Mouse (Mus musculus) forebrain, embryonic 11.5 days (tissue): ENCODE measurements around the gene Uqcc1. TPM values are rescaled to one million over a fixed set of nuclear protein-coding genes. Genes with fewer than 3 reads are reported as not detected.
A peak's percentile ranks its signal among the peaks of the same experiment; 100 is the strongest.

ENCODE experiments used
- ATAC-seq: fragments of 200-750 bp; cut with Nextera tagmentation; replicated peaks from 2 replicates; pipeline ENCODE4 v1.8.0; 2017; ENCODE audit warnings: moderate TSS enrichment; ENCODE audit not compliant: low FRiP score
- DNase-seq: peaks from one replicate; pipeline ENCODE4 v3.0.0-alpha.2; 2017; ENCODE audit warnings: low spot score
- H3K27ac ChIP-seq: fragments of 300-500 bp; sonication (generic); 2 replicates; pipeline ENCODE4 v1.5.1; 2014; ENCODE audit warnings: low read depth, low read length
- H3K27me3 ChIP-seq: fragments of 300-500 bp; sonication (generic); 2 replicates; pipeline ENCODE4 v1.6.1; 2014; ENCODE audit warnings: mild to moderate bottlenecking, low read length, mixed read lengths; ENCODE audit not compliant: control insufficient read depth, insufficient read depth
- H3K36me3 ChIP-seq: fragments of 300-500 bp; sonication (generic); 2 replicates; pipeline ENCODE4 v1.6.1; 2014; ENCODE audit warnings: mild to moderate bottlenecking, low read length, moderate library complexity, mixed read lengths; ENCODE audit not compliant: control insufficient read depth, insufficient read depth
- H3K4me1 ChIP-seq: fragments of 300-500 bp; sonication (generic); replicated peaks from 2 replicates; pipeline ENCODE4 v1.6.1; 2014; ENCODE audit warnings: low read length, mixed read lengths; ENCODE audit not compliant: control insufficient read depth, insufficient read depth
- H3K4me2 ChIP-seq: fragments of 300-500 bp; sonication (generic); 2 replicates; pipeline ENCODE4 v1.6.1; 2014; ENCODE audit warnings: low read depth, mild to moderate bottlenecking, low read length, moderate library complexity, mixed read lengths; ENCODE audit not compliant: severe bottlenecking
- H3K4me3 ChIP-seq: fragments of 300-500 bp; sonication (generic); 2 replicates; pipeline ENCODE4 v1.5.1; 2014; ENCODE audit warnings: low read depth, low read length
- H3K9ac ChIP-seq: fragments of 300-500 bp; sonication (generic); 2 replicates; pipeline ENCODE4 v1.6.1; 2014; ENCODE audit warnings: low read length
- H3K9me3 ChIP-seq: fragments of 300-500 bp; sonication (generic); 2 replicates; pipeline ENCODE4 v1.6.1; 2016; ENCODE audit warnings: low read length, mixed read lengths; ENCODE audit not compliant: control insufficient read depth
- WGBS: fragments of 180-500 bp; shearing (Covaris S2); extraction: QIAGEN DNeasy Blood & Tissue Kit; methylation state at CpG from one replicate; pipeline ENCODE4 v1.1.7; 2014; 5-methylcytosine and 5-hydroxymethylcytosine counted together
- polyA plus RNA-seq: library from polyadenylated mRNA; unstranded; fragments of >200 nt; fragmentation: Nextera tagmentation; extraction: Ambion mirVana; gene quantifications from 2 replicates; pipeline ENCODE4 v1.2.1, GENCODE M21; 2014

Gene Uqcc1
- polyA plus RNA-seq, 1 experiment from 2014 or later = 78.0 TPM

- no peaks in the 10 kb centered on the region for H3K27me3 ChIP-seq
Measured at GRCm38 (mm10) chr2:155861581-155861980, 68.5 kb downstream of the Uqcc1 start.

GRCm38 (mm10) chr2:155860102-155860501, 70.0 kb downstream of the Uqcc1 start:
- Histone ChIP-seq H3K36me3 (no peaks in the 10 kb centered on the region), H3K27ac (no peak overlapping the region), H3K4me3 (no peak overlapping the region), H3K9me3 (no peaks in the 10 kb centered on the region), H3K27me3 (no peaks in the 10 kb centered on the region), H3K4me2 (no peak overlapping the region), H3K4me1 (0 out of 2 replicates have a peak, but pooled peaks cover 2% of the 10 kb centered on the region), H3K9ac (no peak overlapping the region)
- DNase-seq (no peak), ATAC-seq (no peak)
- 87% methylated on average over 7 of the region's 7 CpGs for WGBS

More at GRCm38 (mm10) chr2:155861581-155861980, 68.5 kb downstream of the Uqcc1 start:
- no peak overlapping the region for H3K4me2 ChIP-seq
- 89% methylated on average over 6 of the region's 6 CpGs for WGBS
- DNase-seq (no peak), ATAC-seq (no peak)
- H3K9ac ChIP-seq = no peak overlapping the region
- H3K9me3 ChIP-seq = no peaks in the 10 kb centered on the region
- H3K4me1 ChIP-seq = 0 out of 2 replicates have a peak, but pooled peaks cover 2% of the 10 kb centered on the region
- no peaks in the 10 kb centered on the region for H3K36me3 ChIP-seq
- H3K27ac ChIP-seq = no peak overlapping the region
- H3K4me3 ChIP-seq = no peak overlapping the region

- H3K27me3 ChIP-seq = no peaks in the 10 kb centered on the region
Measured at GRCm38 (mm10) chr2:155852536-155852935, 77.6 kb downstream of the Uqcc1 start.

GRCm38 (mm10) chr2:155850120-155850519, 80.0 kb downstream of the Uqcc1 start:
- Histone ChIP-seq H3K9me3 (no peaks in the 10 kb centered on the region), H3K4me1 (no peaks in the 10 kb centered on the region), H3K4me3 (no peak overlapping the region), H3K27ac (no peak overlapping the region), H3K27me3 (no peaks in the 10 kb centered on the region), H3K36me3 (no peaks in the 10 kb centered on the region; the same call in 1 of the 2 replicates), H3K4me2 (no peak overlapping the region), H3K9ac (no peak overlapping the region)
- no peak for DNase-seq
- WGBS = 88% methylated on average over 7 of the region's 7 CpGs
- ATAC-seq = no peak

More at GRCm38 (mm10) chr2:155852536-155852935, 77.6 kb downstream of the Uqcc1 start:
- WGBS = 85% methylated on average over 5 of the region's 5 CpGs
- Histone ChIP-seq H3K4me3 (no peak overlapping the region), H3K36me3 (no peaks in the 10 kb centered on the region; the same call in 1 of the 2 replicates), H3K9me3 (no peaks in the 10 kb centered on the region), H3K4me1 (no peaks in the 10 kb centered on the region), H3K4me2 (no peak overlapping the region), H3K9ac (no peak overlapping the region), H3K27ac (no peak overlapping the region)
- DNase-seq = no peak
- ATAC-seq = no peak

- ATAC-seq (no peak), DNase-seq (no peak)
- Histone ChIP-seq H3K27ac (no peak overlapping the region), H3K4me2 (no peak overlapping the region), H3K9me3 (no peaks in the 10 kb centered on the region), H3K4me1 (no peaks in the 10 kb centered on the region), H3K27me3 (no peaks in the 10 kb centered on the region), H3K4me3 (no peak overlapping the region), H3K9ac (no peak overlapping the region), H3K36me3 (no peaks in the 10 kb centered on the region; the same call in 1 of the 2 replicates)
- WGBS = 64% methylated on average over 7 of the region's 7 CpGs
Measured at GRCm38 (mm10) chr2:155849464-155849863, 80.6 kb downstream of the Uqcc1 start.

- Histone ChIP-seq H3K4me2 (no peak overlapping the region), H3K4me3 (no peak overlapping the region), H3K9me3 (no peaks in the 10 kb centered on the region), H3K36me3 (no peaks in the 10 kb centered on the region; the same call in 1 of the 2 replicates), H3K27me3 (no peaks in the 10 kb centered on the region), H3K9ac (no peak overlapping the region), H3K27ac (no peak overlapping the region), H3K4me1 (no peaks in the 10 kb centered on the region)
- DNase-seq (peak; percentile 88), ATAC-seq (no peak)
- 34% methylated on average over 6 of the region's 6 CpGs for WGBS
Measured at GRCm38 (mm10) chr2:155848291-155848690, 81.8 kb downstream of the Uqcc1 start.

- WGBS = 91% methylated on average over 8 of the region's 8 CpGs
- Histone ChIP-seq H3K27ac (no peak overlapping the region), H3K36me3 (no peaks in the 10 kb centered on the region; the same call in 1 of the 2 replicates), H3K4me2 (no peak overlapping the region), H3K9ac (no peak overlapping the region), H3K4me3 (no peak overlapping the region), H3K27me3 (no peaks in the 10 kb centered on the region), H3K4me1 (no peaks in the 10 kb centered on the region), H3K9me3 (no peaks in the 10 kb centered on the region)
- no peak for ATAC-seq
- DNase-seq = no peak
Measured at GRCm38 (mm10) chr2:155846930-155847329, 83.2 kb downstream of the Uqcc1 start.

- Histone ChIP-seq H3K36me3 (no peaks in the 10 kb centered on the region), H3K27me3 (no peaks in the 10 kb centered on the region), H3K4me1 (no peaks in the 10 kb centered on the region), H3K4me3 (no peak overlapping the region), H3K27ac (no peak overlapping the region), H3K9me3 (no peaks in the 10 kb centered on the region), H3K4me2 (no peak overlapping the region), H3K9ac (no peak overlapping the region)
- DNase-seq = no peak
- WGBS = 85% methylated on average over 4 of the region's 4 CpGs
- ATAC-seq = no peak
Measured at GRCm38 (mm10) chr2:155838961-155839360, 91.1 kb downstream of the Uqcc1 start.

GRCm38 (mm10) chr2:155837961-155838360, 92.1 kb downstream of the Uqcc1 start:
- H3K9ac ChIP-seq = no peak overlapping the region
- H3K27ac ChIP-seq = no peak overlapping the region
- DNase-seq (no peak), ATAC-seq (no peak)
- H3K36me3 ChIP-seq = no peaks in the 10 kb centered on the region
- no peaks in the 10 kb centered on the region for H3K27me3 ChIP-seq
- H3K4me1 ChIP-seq = no peaks in the 10 kb centered on the region
- H3K9me3 ChIP-seq = no peaks in the 10 kb centered on the region
- no peak overlapping the region for H3K4me3 ChIP-seq
- H3K4me2 ChIP-seq = no peak overlapping the region
- WGBS = 71% methylated on average over 3 of the region's 3 CpGs
